Mouse (Mus musculus) forebrain, embryonic 13.5 days (tissue): ENCODE data around the gene Ptgdr. TPM values are rescaled to one million over a fixed set of nuclear protein-coding genes. Genes with fewer than 3 reads are reported as not detected.
A peak's percentile ranks its signal among the peaks of the same experiment; 100 is the strongest.
"Not testable (repeated sequence)": the region's sequence is repeated elsewhere in the genome, so short reads cannot be mapped to it uniquely, and the experiment has no call there.

Source experiments
- ATAC-seq: fragments of 200-750 bp; cut with Nextera tagmentation; 2 replicates; pipeline ENCODE4 v1.8.0; 2017
- H3K27ac ChIP-seq: fragments of 300-500 bp; sonication (generic); 2 replicates; pipeline ENCODE4 v1.5.1; 2015; ENCODE audit warnings: inconsistent platforms, mild to moderate bottlenecking, moderate library complexity
- H3K27me3 ChIP-seq: fragments of 300-500 bp; sonication (generic); 2 replicates; pipeline ENCODE4 v1.6.1; 2015; ENCODE audit warnings: mild to moderate bottlenecking, inconsistent platforms
- H3K36me3 ChIP-seq: fragments of 300-500 bp; sonication (generic); 2 replicates; pipeline ENCODE4 v1.6.1; 2015; ENCODE audit warnings: mild to moderate bottlenecking, inconsistent platforms; ENCODE audit not compliant: poor library complexity, severe bottlenecking
- H3K4me1 ChIP-seq: fragments of 300-500 bp; sonication (generic); 2 replicates; pipeline ENCODE4 v1.6.1; 2015; ENCODE audit warnings: inconsistent platforms
- H3K4me2 ChIP-seq: fragments of 300-500 bp; sonication (generic); 2 replicates; pipeline ENCODE4 v1.6.1; 2015; ENCODE audit warnings: inconsistent platforms, mild to moderate bottlenecking, moderate library complexity
- H3K4me3 ChIP-seq: fragments of 300-500 bp; sonication (generic); 2 replicates; pipeline ENCODE4 v1.5.1; 2015; ENCODE audit warnings: mild to moderate bottlenecking, inconsistent platforms
- H3K9ac ChIP-seq: fragments of 300-500 bp; sonication (generic); 2 replicates; pipeline ENCODE4 v1.6.1; 2015; ENCODE audit warnings: mild to moderate bottlenecking, inconsistent platforms
- H3K9me3 ChIP-seq: fragments of 300-500 bp; sonication (generic); replicated peaks from 2 replicates; pipeline ENCODE4 v1.6.1; 2016; ENCODE audit warnings: inconsistent platforms
- WGBS: fragments of 180-500 bp; shearing (Covaris S2); methylation state at CpG from one replicate; pipeline ENCODE4 v1.1.7; 2015; 5-methylcytosine and 5-hydroxymethylcytosine counted together
- polyA plus RNA-seq: library from polyadenylated mRNA; unstranded; fragments of >200 nt; fragmentation: Nextera tagmentation; extraction: Ambion mirVana; gene quantifications from 2 replicates; pipeline ENCODE4 v1.2.1, GENCODE M21; 2015

Ptgdr gene
- polyA plus RNA-seq, 1 experiment from 2014 or later = 0.06 TPM

- Histone ChIP-seq H3K4me3 (no peak overlapping the region), H3K27ac (no peak overlapping the region), H3K4me2 (no peak overlapping the region), H3K9ac (no peak overlapping the region), H3K36me3 (no peaks in the 10 kb centered on the region), H3K4me1 (no peaks in the 10 kb centered on the region), H3K9me3 (no peaks in the 10 kb centered on the region), H3K27me3 (no peaks in the 10 kb centered on the region)
- no peak for ATAC-seq
- 84% methylated on average over 6 of the region's 6 CpGs for WGBS
Observed at GRCm38 (mm10) chr14:44846558-44847263, 12.5 kb downstream of the Ptgdr start.

- peak; percentile 69 for ATAC-seq
- no peaks in the 10 kb centered on the region for H3K36me3 ChIP-seq
- no peak overlapping the region for H3K4me3 ChIP-seq
- no peaks in the 10 kb centered on the region for H3K4me1 ChIP-seq
- H3K27me3 ChIP-seq = no peaks in the 10 kb centered on the region
- H3K27ac ChIP-seq = no peak overlapping the region
- peak overlapping the region; percentile 30 for H3K4me2 ChIP-seq
- no peaks in the 10 kb centered on the region for H3K9me3 ChIP-seq
- no peak overlapping the region for H3K9ac ChIP-seq
- WGBS = 39% methylated on average over 15 of the region's 15 CpGs
Observed at GRCm38 (mm10) chr14:44843768-44844755, 15.1 kb downstream of the Ptgdr start.

- 58% methylated on average over 1 of the region's 1 CpGs for WGBS
- ATAC-seq = no peak
- no peaks in the 10 kb centered on the region for H3K9me3 ChIP-seq
- H3K4me2 ChIP-seq = no peak overlapping the region
- H3K36me3 ChIP-seq = no peaks in the 10 kb centered on the region
- peaks cover 4% of the 10 kb centered on the region; the same call in 1 of the 2 replicates for H3K4me1 ChIP-seq
- no peaks in the 10 kb centered on the region for H3K27me3 ChIP-seq
- H3K27ac ChIP-seq = no peak overlapping the region
- no peak overlapping the region for H3K4me3 ChIP-seq
- no peak overlapping the region for H3K9ac ChIP-seq
Observed at GRCm38 (mm10) chr14:44838685-44839084, 20.5 kb downstream of the Ptgdr start.

- H3K9ac ChIP-seq = no peak overlapping the region
Observed at GRCm38 (mm10) chr14:44835132-44835531, 24.0 kb downstream of the Ptgdr start.

GRCm38 (mm10) chr14:44834134-44834533, 25.0 kb downstream of the Ptgdr start:
- not testable (repeated sequence) for H3K27me3 ChIP-seq, H3K9me3 ChIP-seq, H3K4me1 ChIP-seq, H3K9ac ChIP-seq, H3K4me3 ChIP-seq, H3K27ac ChIP-seq, H3K36me3 ChIP-seq, H3K4me2 ChIP-seq
- ATAC-seq = peak; percentile 67; the same call in 1 of the 2 replicates
- WGBS = 8% methylated on average over 3 of the region's 3 CpGs

More at GRCm38 (mm10) chr14:44835132-44835531, 24.0 kb downstream of the Ptgdr start:
- no peaks in the 10 kb centered on the region for H3K27me3 ChIP-seq
- ATAC-seq = no peak
- WGBS = 83% methylated on average over 2 of the region's 2 CpGs
- H3K27ac ChIP-seq = no peak overlapping the region
- H3K4me3 ChIP-seq = no peak overlapping the region
- H3K4me2 ChIP-seq = no peak overlapping the region
- H3K36me3 ChIP-seq = no peaks in the 10 kb centered on the region
- no peaks in the 10 kb centered on the region for H3K9me3 ChIP-seq
- H3K4me1 ChIP-seq = peaks cover 4% of the 10 kb centered on the region; the same call in 1 of the 2 replicates

GRCm38 (mm10) chr14:44833096-44833495, 26.1 kb downstream of the Ptgdr start:
- not testable (repeated sequence) for H3K9me3 ChIP-seq, H3K4me2 ChIP-seq, H3K9ac ChIP-seq, ATAC-seq, H3K4me3 ChIP-seq, H3K27me3 ChIP-seq, H3K36me3 ChIP-seq, H3K4me1 ChIP-seq, H3K27ac ChIP-seq
- WGBS = 97% methylated on average over 4 of the region's 4 CpGs

GRCm38 (mm10) chr14:44827736-44828135, 31.4 kb downstream of the Ptgdr start:
- no peak overlapping the region for H3K4me2 ChIP-seq
- H3K4me3 ChIP-seq = no peak overlapping the region
- 79% methylated on average over 4 of the region's 4 CpGs for WGBS
- no peak overlapping the region for H3K9ac ChIP-seq
- no peak for ATAC-seq
- no peaks in the 10 kb centered on the region for H3K27me3 ChIP-seq
- no peak overlapping the region for H3K27ac ChIP-seq
- H3K36me3 ChIP-seq = no peaks in the 10 kb centered on the region
- H3K4me1 ChIP-seq = no peaks in the 10 kb centered on the region
- no peaks in the 10 kb centered on the region for H3K9me3 ChIP-seq

GRCm38 (mm10) chr14:44821177-44822057, 37.8 kb downstream of the Ptgdr start:
- WGBS = 79% methylated on average over 7 of the region's 7 CpGs
- Histone ChIP-seq H3K9ac (no peak overlapping the region), H3K36me3 (no peaks in the 10 kb centered on the region), H3K4me1 (no peaks in the 10 kb centered on the region), H3K4me2 (no peak overlapping the region), H3K9me3 (no peaks in the 10 kb centered on the region), H3K27me3 (no peaks in the 10 kb centered on the region), H3K4me3 (no peak overlapping the region), H3K27ac (no peak overlapping the region)
- no peak for ATAC-seq

GRCm38 (mm10) chr14:44813152-44813551, 46.0 kb downstream of the Ptgdr start:
- H3K4me1 ChIP-seq, H3K4me2 ChIP-seq, H3K36me3 ChIP-seq, H3K27ac ChIP-seq, ATAC-seq, H3K27me3 ChIP-seq, H3K4me3 ChIP-seq, H3K9ac ChIP-seq, H3K9me3 ChIP-seq: not testable (repeated sequence)
